Mouse (Mus musculus) CH12.LX (cell line): Measurements from ENCODE around the gene Gm5788. TPM values are rescaled to one million over a fixed set of nuclear protein-coding genes. Genes with fewer than 3 reads are reported as not detected.

Experiments used
- DNase-seq: peaks from one replicate; pipeline ENCODE4 v3.0.0-alpha.2; 2013; ENCODE audit errors: extremely low read depth
- H3K27ac ChIP-seq: 2 replicates; pipeline ENCODE4 v1.5.1; 2012; ENCODE audit warnings: low read depth, mild to moderate bottlenecking, control low read depth, moderate library complexity; ENCODE audit not compliant: insufficient read depth
- H3K27me3 ChIP-seq: replicated peaks from 2 replicates; pipeline ENCODE3; 2012; ENCODE audit warnings: inconsistent platforms
- H3K36me3 ChIP-seq, 2 experiments: replicated peaks in 1 of 2; 2 replicates each; pipeline versions ENCODE3 to v1.6.1; 2012; ENCODE audit warnings: inconsistent platforms in 1 of 2, low read length in 1 of 2, mild to moderate bottlenecking in 1 of 2, mixed read lengths in 1 of 2, moderate library complexity in 1 of 2; ENCODE audit not compliant: control insufficient read depth in 1 of 2, insufficient read depth in 1 of 2
- H3K4me1 ChIP-seq, 2 experiments: 2 replicates each; pipeline ENCODE4 v1.6.1; 2012; ENCODE audit warnings: inconsistent platforms in 1 of 2, moderate library complexity in 1 of 2; ENCODE audit not compliant: insufficient read depth in 2 of 2, control insufficient read depth in 1 of 2
- H3K4me2 ChIP-seq: 2 replicates; pipeline ENCODE4 v1.6.1; 2012; ENCODE audit warnings: low read depth, mild to moderate bottlenecking, control low read depth; ENCODE audit not compliant: poor library complexity, insufficient read depth, severe bottlenecking
- H3K4me3 ChIP-seq, 3 experiments: fragments of 150-350 bp in 1 of 3; sonication (generic) in 1 of 3; replicated peaks in 1 of 3; 2 replicates each; pipeline versions ENCODE3 to v1.5.1; 2011 to 2012; ENCODE audit warnings: low read depth in 2 of 3, low read length in 2 of 3, mild to moderate bottlenecking in 2 of 3, moderate library complexity in 2 of 3, control low read depth in 1 of 3, improper control_type of control experiment in 1 of 3, inconsistent platforms in 1 of 3, mixed read lengths in 1 of 3; ENCODE audit not compliant: poor library complexity in 1 of 3
- H3K79me2 ChIP-seq: replicated peaks from 2 replicates; pipeline ENCODE4 v1.6.1; 2012; ENCODE audit warnings: mild to moderate bottlenecking, moderate library complexity; ENCODE audit not compliant: control insufficient read depth, poor library complexity, insufficient read depth, severe bottlenecking; ENCODE audit errors: extremely low read depth
- H3K9ac ChIP-seq: 2 replicates; pipeline ENCODE4 v1.6.1; 2012; ENCODE audit warnings: low read depth, mild to moderate bottlenecking, control low read depth, moderate library complexity; ENCODE audit not compliant: insufficient read depth
- H3K9me3 ChIP-seq: replicated peaks from 2 replicates; pipeline ENCODE3; 2012; ENCODE audit warnings: low read length, inconsistent platforms, mixed read lengths
- CHD1 ChIP-seq: IDR thresholded peaks from 2 replicates; pipeline ENCODE4 v1.6.1; 2012; ENCODE audit warnings: low read depth, low read length, improper control_type of control experiment, inconsistent platforms
- E2F4 ChIP-seq: IDR thresholded peaks from 2 replicates; pipeline ENCODE4 v1.6.1; 2011; ENCODE audit warnings: low read depth, low read length, improper control_type of control experiment; ENCODE audit not compliant: insufficient replicate concordance
- ELF1 ChIP-seq: IDR thresholded peaks from 2 replicates; pipeline ENCODE4 v1.6.1; 2014; ENCODE audit warnings: low read depth, mild to moderate bottlenecking, inconsistent platforms, low read length, improper control_type of control experiment
- GABPA ChIP-seq: IDR thresholded peaks from 2 replicates; pipeline ENCODE4 v1.6.1; 2012; ENCODE audit warnings: low read depth, low read length, improper control_type of control experiment, inconsistent platforms; ENCODE audit not compliant: insufficient replicate concordance
- HCFC1 ChIP-seq: IDR thresholded peaks from 2 replicates; pipeline ENCODE4 v1.6.1; 2012; ENCODE audit warnings: low read depth, mild to moderate bottlenecking, inconsistent platforms, low read length, improper control_type of control experiment
- IRF4 ChIP-seq: IDR thresholded peaks from 2 replicates; pipeline ENCODE4 v1.6.1; 2014; ENCODE audit warnings: low read depth, mild to moderate bottlenecking, inconsistent platforms, low read length, improper control_type of control experiment
- JUN ChIP-seq: IDR thresholded peaks from 2 replicates; pipeline ENCODE4 v1.6.1; 2011; ENCODE audit warnings: low read depth, mild to moderate bottlenecking, low read length, improper control_type of control experiment, moderate library complexity; ENCODE audit not compliant: insufficient read depth
- JUND ChIP-seq: conservative IDR thresholded peaks from 2 replicates; pipeline ENCODE4 v1.6.1; 2011; ENCODE audit warnings: low read depth, low read length, improper control_type of control experiment
- KAT2A ChIP-seq: IDR thresholded peaks from 2 replicates; pipeline ENCODE4 v1.6.1; 2012; ENCODE audit warnings: low read length, improper control_type of control experiment, inconsistent platforms; ENCODE audit not compliant: insufficient replicate concordance
- MAFK ChIP-seq: IDR thresholded peaks from 2 replicates; pipeline ENCODE4 v1.6.1; 2011; ENCODE audit warnings: low read length, improper control_type of control experiment; ENCODE audit not compliant: insufficient replicate concordance
- MAX ChIP-seq: IDR thresholded peaks from 2 replicates; pipeline ENCODE4 v1.6.1; 2011; ENCODE audit warnings: low read length, improper control_type of control experiment
- MEF2A ChIP-seq: IDR thresholded peaks from 2 replicates; pipeline ENCODE4 v1.6.1; 2014; ENCODE audit warnings: low read depth, mild to moderate bottlenecking, inconsistent platforms, low read length, improper control_type of control experiment, borderline replicate concordance
- MXI1 ChIP-seq: IDR thresholded peaks from 2 replicates; pipeline ENCODE4 v1.6.1; 2011; ENCODE audit warnings: mild to moderate bottlenecking, low read depth, low read length, improper control_type of control experiment
- MYC ChIP-seq: IDR thresholded peaks from 2 replicates; pipeline ENCODE4 v1.6.1; 2011; ENCODE audit warnings: low read depth, mild to moderate bottlenecking, improper control_type of control experiment, low read length
- NELFE ChIP-seq: IDR thresholded peaks from 2 replicates; pipeline ENCODE4 v1.6.1; 2011; ENCODE audit warnings: low read depth, low read length, improper control_type of control experiment
- NRF1 ChIP-seq: IDR thresholded peaks from 2 replicates; pipeline ENCODE4 v1.6.1; 2014; ENCODE audit warnings: low read depth, mild to moderate bottlenecking, inconsistent platforms, low read length, improper control_type of control experiment, moderate library complexity
- POLR2A ChIP-seq: IDR thresholded peaks from 2 replicates; pipeline ENCODE4 v1.6.1; 2011; ENCODE audit warnings: low read depth, mild to moderate bottlenecking, improper control_type of control experiment, low read length
- POLR2AphosphoS2 ChIP-seq: IDR thresholded peaks from 2 replicates; pipeline ENCODE4 v1.6.1; 2011; ENCODE audit warnings: low read depth, low read length, improper control_type of control experiment
- RCOR1 ChIP-seq: conservative IDR thresholded peaks from 2 replicates; pipeline ENCODE4 v1.6.1; 2012; ENCODE audit warnings: low read depth, mild to moderate bottlenecking, inconsistent platforms, low read length, improper control_type of control experiment
- SIN3A ChIP-seq: IDR thresholded peaks from 2 replicates; pipeline ENCODE4 v1.6.1; 2012; ENCODE audit warnings: low read length, improper control_type of control experiment, inconsistent platforms
- TBP ChIP-seq: conservative IDR thresholded peaks from 2 replicates; pipeline ENCODE4 v1.6.1; 2011; ENCODE audit warnings: low read depth, low read length, improper control_type of control experiment
- TCF12 ChIP-seq: IDR thresholded peaks from 2 replicates; pipeline ENCODE4 v1.6.1; 2014; ENCODE audit warnings: low read depth, mild to moderate bottlenecking, inconsistent platforms, low read length, improper control_type of control experiment
- UBTF ChIP-seq: IDR thresholded peaks from 2 replicates; pipeline ENCODE4 v1.6.1; 2012; ENCODE audit warnings: low read depth, mild to moderate bottlenecking, inconsistent platforms, low read length, improper control_type of control experiment, moderate library complexity
- USF1 ChIP-seq: IDR thresholded peaks from 2 replicates; pipeline ENCODE4 v1.6.1; 2014; ENCODE audit warnings: low read depth, mild to moderate bottlenecking, inconsistent platforms, low read length, improper control_type of control experiment
- USF2 ChIP-seq: conservative IDR thresholded peaks from 2 replicates; pipeline ENCODE4 v1.6.1; 2011; ENCODE audit warnings: low read depth, low read length, improper control_type of control experiment
- ZC3H11A ChIP-seq: IDR thresholded peaks from 2 replicates; pipeline ENCODE4 v1.6.1; 2012; ENCODE audit warnings: low read depth, mild to moderate bottlenecking, inconsistent platforms, low read length, improper control_type of control experiment
- ZKSCAN1 ChIP-seq: IDR thresholded peaks from 2 replicates; pipeline ENCODE4 v1.6.1; 2012; ENCODE audit warnings: low read depth, inconsistent platforms, low read length, improper control_type of control experiment, borderline replicate concordance
- ZMIZ1 ChIP-seq: IDR thresholded peaks from 2 replicates; pipeline ENCODE4 v1.6.1; 2012; ENCODE audit warnings: low read depth, mild to moderate bottlenecking, inconsistent platforms, low read length, improper control_type of control experiment
- dilution Hi-C: fragments of 300-500 bp; cut with MboI; formaldehyde crosslinking; loops from 2 replicates; pipeline ENCODE4 v1.14.3; 2020; ENCODE audit warnings: low sequenced_read_pairs; ENCODE audit not compliant: extremely low pct_unique_long_range_greater_than_20kb, extremely low pct_ligation_motif_present
- in situ Hi-C: fragments of 300-500 bp; cut with MboI; formaldehyde crosslinking; loops from 3 replicates; pipeline ENCODE4 v1.14.3; 2019; ENCODE audit warnings: low sequenced_read_pairs, low pct_ligation_motif_present, low pct_unique_long_range_greater_than_20kb, mixed read lengths
- polyA plus RNA-seq: library from polyadenylated mRNA; unstranded; fragments of >175 nt; gene quantifications from 2 replicates; pipeline ENCODE4 v1.2.1, GENCODE M21; 2012; ENCODE audit warnings: low read depth; ENCODE audit not compliant: insufficient read length
- total RNA-seq, 2 experiments: library from RNA; depleted of rRNA; stranded (reverse); fragments of 300-350 nt in 1 of 2; fragments of >200 nt in 1 of 2; gene quantifications; 2 replicates each; pipeline ENCODE4 v1.2.3; 2012 to 2014

The Gm5788 gene
- total and polyA plus RNA-seq, 3 experiments, result not detected

DNA sequence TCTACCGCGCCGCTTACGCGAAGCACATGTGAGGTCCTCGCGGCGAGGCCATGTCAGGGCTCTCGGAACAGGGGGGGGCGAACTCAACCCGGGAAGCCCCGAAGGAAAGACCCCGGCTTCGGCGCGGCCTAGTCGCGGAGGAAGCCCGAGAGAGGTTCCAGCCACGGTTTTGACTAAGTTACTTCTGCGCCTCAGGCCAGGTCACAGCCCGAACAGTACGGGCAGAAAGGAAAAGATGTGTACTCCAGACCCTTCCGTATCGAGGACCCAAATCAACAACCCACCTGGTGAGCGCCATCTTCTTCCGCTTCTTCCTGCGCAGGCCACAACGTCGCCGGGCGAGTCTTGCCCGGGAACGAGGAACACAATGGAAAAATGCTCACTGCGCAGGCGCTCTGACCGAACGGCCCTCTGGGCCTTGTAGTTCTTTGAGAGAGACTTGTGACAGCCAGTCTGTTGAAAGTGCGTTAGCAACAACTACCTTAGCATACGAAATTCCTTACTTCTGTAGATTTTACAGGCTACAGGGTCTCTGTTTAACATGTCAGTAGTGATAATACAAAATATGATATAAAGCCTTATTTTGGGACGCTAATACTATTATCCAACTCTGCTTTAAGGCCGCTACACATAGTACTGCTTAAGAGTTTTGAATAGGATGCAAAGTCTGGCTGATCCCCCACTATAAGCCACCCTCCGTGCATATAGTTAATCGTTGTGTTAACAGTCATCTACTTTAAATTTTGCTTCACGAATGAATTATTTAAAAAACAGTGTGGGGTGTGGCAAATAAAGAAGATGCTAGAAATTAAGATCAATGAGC, 22.3 kb upstream of the Gm5788 start, which contains the start of gene Snw1:
TSS of gene Snw1 (minus strand) at position 311 of the 823 bp plus-strand sequence.
- Histone ChIP-seq H3K4me3 (peak within 1 kb of the TSS; percentile 83 to 96 (median 86)), H3K79me2 (peaks cover 42% of the 10 kb centered on the region), H3K9ac (peak within 1 kb of the TSS; percentile 98), H3K27ac (peak within 1 kb of the TSS; percentile 36; the same call in 1 of the 2 replicates), H3K27me3 (no peaks in the 10 kb centered on the region), H3K4me1 (peaks cover 5 to 17% of the 10 kb centered on the region in 2 experiments; a peak in 3 of 4 replicates), H3K36me3 (peaks cover 12 to 21% of the 10 kb centered on the region in 2 experiments), H3K9me3 (no peaks in the 10 kb centered on the region), H3K4me2 (peak within 1 kb of the TSS; percentile 88)
- peak; percentile 97 for DNase-seq
- TF ChIP-seq RCOR1 (no peak), MAX (peak; percentile 83), MEF2A (peak; percentile 63; the same call in 1 of the 2 replicates), UBTF (peak; percentile 100), CHD1 (peak; percentile 91), NRF1 (peak; percentile 95), POLR2A (peak; percentile 89), ZMIZ1 (peak; percentile 45; the same call in 1 of the 2 replicates), USF2 (no peak), NELFE (peak; percentile 82), MXI1 (peak; percentile 47; the same call in 1 of the 2 replicates), TCF12 (peak; percentile 83), USF1 (no peak), MYC (peak; percentile 66), TBP (peak; percentile 81), ZC3H11A (no peak), HCFC1 (peak; percentile 99), ZKSCAN1 (no peak), KAT2A (peak; percentile 99), E2F4 (peak; percentile 88; the same call in 1 of the 2 replicates), GABPA (peak; percentile 78; the same call in 1 of the 2 replicates), IRF4 (peak; percentile 50), ELF1 (peak; percentile 92), MAFK (no peak), SIN3A (peak; percentile 87), POLR2AphosphoS2 (peak; percentile 83; the same call in 1 of the 2 replicates), JUN (no peak), JUND (no peak)
- in situ Hi-C loops (no loop called here), dilution Hi-C loops (no loop called here)
